Mouse (Mus musculus) lung, adult 2 months (tissue): Measurements from ENCODE around the gene Samd15.

Experiments
- CTCF ChIP-seq: fragments of 200-500 bp; IDR thresholded peaks from 2 replicates; pipeline ENCODE4 v1.5.1; 2011; ENCODE audit warnings: mild to moderate bottlenecking, low read length, control low read depth; ENCODE audit not compliant: insufficient read depth
- POLR2A ChIP-seq: fragments of 200-500 bp; IDR thresholded peaks from 2 replicates; pipeline ENCODE4 v1.6.1; 2011; ENCODE audit warnings: low read depth, mild to moderate bottlenecking, control low read depth, low read length, borderline replicate concordance; ENCODE audit errors: extremely low read depth

- TF ChIP-seq CTCF = no peak
- TF ChIP-seq POLR2A = no peak
Observed at GRCm38 (mm10) chr12:87219362-87219761, 19.8 kb downstream of the Samd15 start.
